Mouse (Mus musculus) embryonic fibroblast, embryonic 13.5 days (primary cell): Measurements from ENCODE around the gene 1700057G04Rik.

Experiments
- CTCF ChIP-seq: IDR thresholded peaks from 2 replicates; pipeline ENCODE4 v1.5.1; 2011; ENCODE audit warnings: mild to moderate bottlenecking, control low read depth, low read length, moderate library complexity, borderline replicate concordance; ENCODE audit not compliant: insufficient read depth
- POLR2A ChIP-seq: IDR thresholded peaks from 2 replicates; pipeline ENCODE4 v1.6.1; 2011; ENCODE audit warnings: low read depth, mild to moderate bottlenecking, control low read depth, low read length, moderate library complexity

DNA sequence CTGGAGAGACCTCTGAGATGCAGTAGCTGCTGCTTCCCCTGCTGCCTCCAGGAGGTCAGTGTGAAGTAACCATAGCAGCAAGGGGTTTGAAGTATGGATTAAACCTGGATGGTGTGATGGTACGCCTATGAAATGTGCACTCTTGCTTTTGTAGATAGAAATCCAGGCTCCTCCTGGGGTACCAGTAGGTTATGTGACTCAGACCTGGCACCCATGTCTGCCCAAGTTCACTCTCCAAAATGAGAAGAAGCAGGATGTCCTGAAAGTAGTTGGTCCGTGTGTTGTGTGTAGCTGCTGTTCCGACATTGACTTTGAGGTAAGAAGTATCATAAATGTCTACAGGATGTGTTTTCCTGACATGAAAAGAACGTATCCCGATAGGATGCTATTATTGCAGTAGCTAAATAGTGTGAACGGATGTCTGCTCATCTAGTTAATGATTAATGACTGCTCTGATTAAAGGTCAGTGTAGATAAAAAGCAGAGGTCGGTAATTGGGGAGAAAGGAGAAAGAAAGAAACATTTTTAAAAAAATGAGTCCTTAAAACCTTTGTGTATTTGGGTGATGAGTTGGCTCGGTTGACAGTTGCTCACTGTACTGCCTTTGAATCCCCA, 42.5 kb upstream of the 1700057G04Rik start:
- TF ChIP-seq CTCF (no peak), POLR2A (no peak)
